Mouse (Mus musculus): Measurements from ENCODE around the gene Phc1. TPM values are rescaled to one million over a fixed set of nuclear protein-coding genes. Genes with fewer than 3 reads are reported as not detected.

The Phc1 gene
- total and polyA plus RNA-seq, 2 experiments from 2014 or later, result 26.8 to 60.5 TPM

DNA sequence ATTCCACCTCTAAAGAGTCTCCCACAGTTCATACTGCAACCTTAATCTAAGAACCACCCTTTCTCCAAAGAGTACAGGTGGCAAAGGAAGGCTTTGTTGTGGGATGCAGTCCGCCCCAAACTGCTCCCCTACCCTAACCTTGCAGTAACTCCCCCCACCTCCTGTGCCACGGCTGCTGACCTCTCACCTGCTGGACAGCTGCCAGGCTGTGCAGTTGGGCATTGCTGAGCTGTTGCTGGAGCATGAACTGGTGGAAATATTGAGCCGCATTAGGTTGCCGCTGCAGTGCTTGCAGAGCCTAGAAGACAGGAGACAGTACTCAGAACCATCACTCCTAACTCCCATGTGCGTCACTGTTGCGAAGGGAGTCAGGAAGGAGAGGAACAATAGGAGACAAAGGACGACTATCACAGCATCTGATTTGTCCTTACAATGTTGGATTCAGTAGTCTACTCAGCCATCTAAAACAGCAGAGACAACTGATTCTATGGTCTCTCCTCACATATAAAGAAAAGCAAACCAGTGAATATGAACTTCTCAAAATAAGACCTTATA lies 5.5 kb downstream of the Phc1 start:
- Histone ChIP-seq H3K9ac (replicated peaks; ENCODE audit: low read length, poor library complexity, severe bottlenecking) (no peak overlapping the region), H3K9me3 (ENCODE audit: low read length) (no peaks in the 10 kb centered on the region), H3K27ac (ENCODE audit: low read depth, low read length) (no peak overlapping the region), H3K4me3 (ENCODE audit: low read depth, low read length) (no peak overlapping the region), H3K36me3 (ENCODE audit: insufficient read depth, low read length) (peaks cover 34% of the 10 kb centered on the region), H3K4me1 (ENCODE audit: insufficient read depth, low read length) (no peaks in the 10 kb centered on the region), H3K4me2 (ENCODE audit: low read depth, low read length, poor library complexity, severe bottlenecking) (no peak overlapping the region), H3K27me3 (ENCODE audit: insufficient read depth, low read length) (no peaks in the 10 kb centered on the region)
- no peak for TF ChIP-seq CTCF (IDR thresholded peaks at IDR 0.05)
- 81% methylated on average over 7 of the region's 7 CpGs for WGBS
- DNase-seq (ENCODE audit: low spot score), result no peak
- ATAC-seq (ENCODE audit: low FRiP score), result no peak

- no peak for DNase-seq (ENCODE audit: low spot score)
- no peak overlapping the region for H3K4me3 ChIP-seq (ENCODE audit: low read depth, low read length)
- 91% methylated on average over 13 of the region's 13 CpGs for WGBS
- H3K9me3 ChIP-seq (ENCODE audit: low read length), result no peaks in the 10 kb centered on the region
- H3K27me3 ChIP-seq (ENCODE audit: insufficient read depth, low read length), result no peaks in the 10 kb centered on the region
- no peak for ATAC-seq (ENCODE audit: low FRiP score)
- H3K27ac ChIP-seq (ENCODE audit: low read depth, low read length), result no peak overlapping the region
- no peak overlapping the region for H3K4me2 ChIP-seq (ENCODE audit: low read depth, low read length, poor library complexity, severe bottlenecking)
- no peaks in the 10 kb centered on the region for H3K4me1 ChIP-seq (ENCODE audit: insufficient read depth, low read length)
- peaks cover 39% of the 10 kb centered on the region for H3K36me3 ChIP-seq (ENCODE audit: insufficient read depth, low read length)
- TF ChIP-seq CTCF (IDR thresholded peaks at IDR 0.05), result no peak
- no peak overlapping the region for H3K9ac ChIP-seq (replicated peaks; ENCODE audit: low read length, poor library complexity, severe bottlenecking)
Observed at GRCm38 (mm10) chr6:122333081-122333612, 7.2 kb downstream of the Phc1 start.

DNA sequence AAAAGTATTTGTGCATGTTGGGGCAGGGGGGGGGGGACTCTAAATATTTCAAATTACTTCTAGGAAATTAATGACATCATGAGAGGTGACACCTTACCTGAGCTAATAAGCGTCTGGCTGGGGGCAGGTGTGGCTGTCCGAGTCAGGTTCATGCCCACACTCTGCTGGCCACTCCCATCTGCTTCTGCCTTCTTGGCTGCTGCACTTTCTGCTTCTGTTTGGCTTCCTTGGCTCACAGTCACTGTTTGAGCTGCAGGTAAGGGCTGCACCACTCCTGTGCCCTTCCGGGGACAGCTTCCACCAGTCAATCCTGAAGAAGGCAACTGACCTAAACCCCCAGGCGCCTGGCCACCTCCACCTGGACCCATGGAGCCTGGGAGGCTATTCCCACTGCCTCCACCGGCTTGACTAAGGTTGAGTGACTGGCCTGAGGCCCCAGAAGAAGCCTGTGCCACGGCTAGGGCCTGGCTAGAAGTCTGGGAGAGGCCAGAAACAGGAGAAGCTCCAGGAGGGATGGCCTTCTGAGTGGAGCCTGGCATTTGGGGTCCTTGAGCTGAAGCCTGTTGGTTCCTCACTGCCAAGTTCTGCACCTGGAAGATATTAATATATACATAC lies 14.9 kb downstream of the Phc1 start:
- TF ChIP-seq CTCF (IDR thresholded peaks at IDR 0.05), result no peak
- ATAC-seq (ENCODE audit: low FRiP score), result no peak
- Histone ChIP-seq H3K4me2 (ENCODE audit: low read depth, low read length, poor library complexity, severe bottlenecking) (no peak overlapping the region), H3K27ac (ENCODE audit: low read depth, low read length) (no peak overlapping the region), H3K9me3 (ENCODE audit: low read length) (no peaks in the 10 kb centered on the region), H3K4me1 (ENCODE audit: insufficient read depth, low read length) (no peaks in the 10 kb centered on the region), H3K36me3 (ENCODE audit: insufficient read depth, low read length) (peaks cover 45% of the 10 kb centered on the region), H3K9ac (replicated peaks; ENCODE audit: low read length, poor library complexity, severe bottlenecking) (no peak overlapping the region), H3K4me3 (ENCODE audit: low read depth, low read length) (no peak overlapping the region), H3K27me3 (ENCODE audit: insufficient read depth, low read length) (no peaks in the 10 kb centered on the region)
- WGBS, result 91% methylated on average over 6 of the region's 6 CpGs
- DNase-seq (ENCODE audit: low spot score), result no peak

- 97% methylated on average over 1 of the region's 1 CpGs for WGBS
- no peak for DNase-seq (ENCODE audit: low spot score)
- no peaks in the 10 kb centered on the region for H3K9me3 ChIP-seq (ENCODE audit: low read length)
Observed at GRCm38 (mm10) chr6:122318726-122319125, 21.6 kb downstream of the Phc1 start.

DNA sequence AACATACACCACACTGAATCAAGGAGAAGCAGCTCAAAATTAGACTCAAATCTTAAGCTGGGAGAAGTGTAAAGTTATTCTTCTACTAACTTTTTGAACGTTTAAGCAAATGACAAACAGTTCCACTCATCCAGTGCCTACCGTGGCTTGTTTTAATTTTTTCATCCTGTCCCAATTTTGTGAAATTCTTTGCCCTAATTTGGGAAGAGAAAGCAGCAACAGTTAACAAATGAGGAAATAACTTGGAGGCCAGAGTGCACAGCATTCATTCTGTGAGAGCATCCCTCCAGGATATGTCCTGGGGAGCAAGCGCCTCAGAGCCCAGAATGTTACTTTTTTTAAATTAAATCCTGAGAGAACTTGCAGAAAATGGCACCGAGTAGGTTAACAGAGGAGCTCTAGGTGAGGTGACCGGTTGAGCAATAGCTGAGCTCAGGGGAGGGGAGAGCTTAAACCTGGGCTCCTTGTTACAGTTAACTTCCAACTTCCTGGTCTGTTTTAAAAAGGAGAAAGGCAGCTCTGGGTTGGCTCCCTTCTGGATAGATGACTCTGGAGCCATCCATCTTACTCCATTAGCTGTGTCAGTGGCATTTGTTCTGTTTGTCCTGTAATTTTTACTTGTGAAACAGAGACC lies 30.1 kb downstream of the Phc1 start:
- Histone ChIP-seq H3K27me3 (ENCODE audit: insufficient read depth, low read length) (no peaks in the 10 kb centered on the region), H3K9ac (replicated peaks; ENCODE audit: low read length, poor library complexity, severe bottlenecking) (0 out of 2 replicates have a peak overlapping the region, but pooled peaks have one; percentile 33), H3K4me1 (ENCODE audit: insufficient read depth, low read length) (peaks cover 11% of the 10 kb centered on the region; the same call in 1 of the 2 replicates), H3K9me3 (ENCODE audit: low read length) (no peaks in the 10 kb centered on the region), H3K27ac (ENCODE audit: low read depth, low read length) (no peak overlapping the region), H3K4me3 (ENCODE audit: low read depth, low read length) (no peak overlapping the region; the same call in 1 of the 2 replicates), H3K4me2 (ENCODE audit: low read depth, low read length, poor library complexity, severe bottlenecking) (peak overlapping the region; percentile 77), H3K36me3 (ENCODE audit: insufficient read depth, low read length) (peaks cover 21% of the 10 kb centered on the region)
- ATAC-seq (ENCODE audit: low FRiP score), result no peak
- DNase-seq (ENCODE audit: low spot score), result no peak
- TF ChIP-seq CTCF (IDR thresholded peaks at IDR 0.05), result no peak
- 79% methylated on average over 5 of the region's 5 CpGs for whole genome bisulfite sequencing

More at GRCm38 (mm10) chr6:122318726-122319125, 21.6 kb downstream of the Phc1 start:
- Histone ChIP-seq H3K4me2 (ENCODE audit: low read depth, low read length, poor library complexity, severe bottlenecking) (no peak overlapping the region), H3K4me1 (ENCODE audit: insufficient read depth, low read length) (no peaks in the 10 kb centered on the region), H3K4me3 (ENCODE audit: low read depth, low read length) (no peak overlapping the region), H3K9ac (replicated peaks; ENCODE audit: low read length, poor library complexity, severe bottlenecking) (no peak overlapping the region), H3K27me3 (ENCODE audit: insufficient read depth, low read length) (no peaks in the 10 kb centered on the region), H3K36me3 (ENCODE audit: insufficient read depth, low read length) (peaks cover 82% of the 10 kb centered on the region), H3K27ac (ENCODE audit: low read depth, low read length) (no peak overlapping the region)
- no peak for TF ChIP-seq CTCF (IDR thresholded peaks at IDR 0.05)
- no peak for ATAC-seq (ENCODE audit: low FRiP score)
